Mouse (Mus musculus): Measurements from ENCODE around the gene Rab15.

DNA sequence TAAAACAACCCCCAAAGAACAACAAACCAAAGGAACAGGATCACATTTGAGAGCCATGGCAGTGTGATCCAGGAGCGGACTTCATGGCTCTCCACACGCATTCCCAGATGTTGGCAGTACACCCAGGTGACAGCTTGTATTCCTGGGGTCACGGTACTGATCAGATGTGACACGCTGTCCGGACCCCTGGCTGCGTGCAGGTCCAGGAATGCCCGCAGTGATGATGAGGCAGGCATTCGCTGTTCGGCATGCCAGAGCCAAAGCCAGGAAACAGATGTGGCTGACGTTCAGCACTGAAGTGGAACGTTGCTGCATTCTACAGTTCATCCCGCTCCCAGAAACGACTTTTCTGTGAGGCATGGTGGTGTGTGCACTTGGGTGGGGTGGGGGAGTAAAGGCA is 42.6 kb upstream of the Rab15 start:
- TF ChIP-seq POLR2A (IDR thresholded peaks at IDR 0.05; ENCODE audit: borderline replicate concordance, extremely low read depth, low read depth, low read length): no peak
- no peak for TF ChIP-seq CTCF (IDR thresholded peaks at IDR 0.05; ENCODE audit: insufficient read depth, low read length)

Measured in lung, adult 2 months (tissue).